Mouse (Mus musculus) layer of hippocampus, adult 18-20 months (tissue): ENCODE measurements around the gene Ninj1. TPM values are rescaled to one million over a fixed set of nuclear protein-coding genes. Genes with fewer than 3 reads are reported as not detected.
A peak's percentile ranks its signal among the peaks of the same experiment; 100 is the strongest.

ENCODE experiments used
- DNase-seq, 2 experiments: peaks; one replicate each; pipeline ENCODE4 v3.0.0; 2022; ENCODE audit warnings: low spot score in 2 of 2
- long read RNA-seq: library from polyadenylated mRNA; stranded (forward); transcript quantifications from one replicate; pipeline ENCODE4 v2.0.0, GENCODE M21; 2021
- total RNA-seq, 2 experiments: library from RNA; stranded (reverse); gene quantifications; 2 replicates each; pipeline ENCODE4 v1.2.3; 2021

Ninj1 gene
- 10 to 100 TPM; 19.5 to 19.9 TPM for total RNA-seq
- long read RNA-seq, transcript Ninj1-201 (4 exons, 1,187 nt) = major isoform, 22 of 23 reads
- long read RNA-seq, partial matches to known transcripts = 0 of 23 reads
- long read RNA-seq, other reads (novel, unspliced or antisense) = 0 of 23 reads

- peak; percentile 67 to 72 for DNase-seq
Observed at GRCm38 (mm10) chr13:49187288-49188218, at the start of gene Ninj1. TSS of gene Ninj1 (plus strand) at chr13:49187485.

GRCm38 (mm10) chr13:49140567-49140966 lies 46.7 kb upstream of the Ninj1 start:
- DNase-seq = no peak

GRCm38 (mm10) chr13:49142396-49142795 lies 44.9 kb upstream of the Ninj1 start:
- DNase-seq = no peak

DNA sequence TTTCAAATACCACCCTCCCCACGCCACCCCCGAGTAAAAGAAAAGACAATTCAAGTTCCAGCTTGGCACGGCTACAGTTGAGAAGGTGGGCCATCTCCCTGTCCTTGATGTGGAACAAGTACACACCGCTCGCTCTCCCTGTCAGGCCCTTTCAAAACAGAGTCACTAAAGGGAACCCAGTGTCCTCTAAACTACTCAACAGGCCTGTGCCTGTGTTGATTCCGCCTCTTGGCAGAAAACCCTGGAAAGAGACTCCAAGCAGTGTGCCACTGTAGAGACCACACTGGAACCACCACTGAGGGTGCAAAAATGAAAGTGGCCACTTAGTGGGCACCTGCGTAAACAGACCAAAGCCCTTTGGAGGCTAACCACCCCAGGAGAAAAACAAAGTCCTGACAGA lies 44.0 kb upstream of the Ninj1 start:
- peak in 1 of 2 experiments; percentile 43 for DNase-seq

- DNase-seq = no peak
Observed at GRCm38 (mm10) chr13:49144451-49144850, 42.8 kb upstream of the Ninj1 start.

- DNase-seq = peak in 1 of 2 experiments; percentile 28
Observed at GRCm38 (mm10) chr13:49145396-49145795, 41.9 kb upstream of the Ninj1 start.

- DNase-seq = no peak
Observed at GRCm38 (mm10) chr13:49146040-49146697, 41.1 kb upstream of the Ninj1 start.

- DNase-seq = peak in 1 of 2 experiments; percentile 30
Observed at GRCm38 (mm10) chr13:49146698-49147006, 40.6 kb upstream of the Ninj1 start.

DNA sequence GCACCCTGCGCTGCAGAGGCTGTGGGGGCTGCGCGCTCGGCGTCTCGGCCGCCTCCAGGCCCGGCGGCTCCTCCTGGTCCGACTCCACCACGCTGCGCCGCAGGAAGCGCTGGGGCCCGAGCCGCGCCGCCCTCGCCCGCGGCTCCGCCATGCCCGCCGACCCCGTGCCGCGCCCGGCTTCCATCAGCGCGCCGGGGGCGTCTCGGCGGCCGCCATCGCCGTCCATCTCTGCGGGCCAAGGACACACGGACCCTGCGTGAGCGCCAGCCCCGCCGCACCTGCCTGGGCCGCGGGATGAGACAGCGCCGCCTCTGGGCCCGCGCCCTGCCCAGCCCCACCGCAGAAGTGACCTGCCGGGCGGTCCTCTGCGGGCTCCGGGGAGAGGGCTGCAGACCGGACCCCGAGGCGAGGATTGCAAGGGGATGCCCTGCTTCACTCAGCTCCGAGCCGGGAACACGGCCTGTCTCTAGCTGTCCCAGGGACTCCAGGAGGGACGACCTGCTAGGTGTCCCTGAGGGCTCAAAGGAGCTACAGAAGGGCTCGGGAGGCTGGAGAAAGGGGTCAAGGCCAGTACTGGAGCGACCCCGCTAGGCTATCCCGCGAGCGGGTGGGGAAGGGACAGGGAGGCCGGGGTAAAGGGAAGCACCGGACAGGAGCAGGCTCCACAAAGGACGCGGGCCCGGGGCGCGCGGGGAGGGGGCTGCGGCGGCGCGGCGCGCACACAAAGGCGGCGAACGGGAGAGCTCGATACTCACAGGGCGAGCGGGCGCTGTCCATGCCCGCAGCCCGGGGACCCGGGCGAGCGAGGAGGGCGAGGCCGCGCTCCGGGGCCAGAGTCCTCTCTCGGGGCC lies 40.1 kb upstream of the Ninj1 start:
- peak; percentile 53 to 73 for DNase-seq

DNA sequence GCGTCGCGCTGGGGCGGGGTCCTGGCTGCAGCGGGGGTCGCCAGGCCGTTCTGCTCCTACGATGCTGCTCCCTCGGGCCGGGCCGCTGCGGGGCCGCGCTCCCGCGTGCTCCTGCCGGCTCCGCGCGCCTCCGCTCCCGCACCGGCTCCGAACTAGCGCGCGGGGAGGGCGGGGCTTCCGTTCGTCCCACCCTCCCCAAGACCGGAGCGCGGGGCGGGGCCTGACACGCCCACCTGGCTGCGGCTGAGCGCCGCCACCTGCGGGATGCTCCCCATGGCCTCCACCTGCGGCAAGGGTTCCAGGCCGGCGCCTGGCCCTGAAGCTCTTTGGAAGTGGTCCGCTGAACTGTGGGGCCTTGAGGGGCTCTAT lies 39.4 kb upstream of the Ninj1 start, which contains the start of gene Wnk2:
TSS of gene Wnk2 (minus strand) at position 157 of the 369 bp plus-strand sequence.
- peak; percentile 78 to 87 for DNase-seq

- no peak for DNase-seq
Observed at GRCm38 (mm10) chr13:49148687-49149086, 38.6 kb upstream of the Ninj1 start.

DNA sequence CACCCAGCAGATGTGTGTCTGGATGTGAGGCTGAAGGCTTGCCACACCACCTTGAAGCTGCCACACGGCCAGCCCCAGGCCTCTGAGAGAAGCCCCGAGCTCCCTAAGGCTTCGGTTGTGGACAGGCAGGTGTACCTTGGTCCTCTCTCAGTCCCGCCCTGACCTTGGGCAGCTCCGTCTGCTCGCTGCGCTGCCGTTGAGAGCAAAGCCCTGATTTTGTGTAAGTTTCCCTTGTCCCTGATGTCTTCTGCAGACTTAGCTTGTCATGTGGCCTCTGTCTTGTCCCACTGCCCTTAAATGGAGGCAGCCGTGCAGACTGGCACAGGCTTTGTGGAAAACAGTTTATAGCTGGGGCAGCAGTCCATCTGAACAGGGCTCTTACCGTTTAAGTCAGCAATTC lies 33.3 kb upstream of the Ninj1 start:
- no peak for DNase-seq

GRCm38 (mm10) chr13:49154621-49155020 lies 32.7 kb upstream of the Ninj1 start:
- no peak for DNase-seq

GRCm38 (mm10) chr13:49156645-49157044 lies 30.6 kb upstream of the Ninj1 start:
- no peak for DNase-seq

DNA sequence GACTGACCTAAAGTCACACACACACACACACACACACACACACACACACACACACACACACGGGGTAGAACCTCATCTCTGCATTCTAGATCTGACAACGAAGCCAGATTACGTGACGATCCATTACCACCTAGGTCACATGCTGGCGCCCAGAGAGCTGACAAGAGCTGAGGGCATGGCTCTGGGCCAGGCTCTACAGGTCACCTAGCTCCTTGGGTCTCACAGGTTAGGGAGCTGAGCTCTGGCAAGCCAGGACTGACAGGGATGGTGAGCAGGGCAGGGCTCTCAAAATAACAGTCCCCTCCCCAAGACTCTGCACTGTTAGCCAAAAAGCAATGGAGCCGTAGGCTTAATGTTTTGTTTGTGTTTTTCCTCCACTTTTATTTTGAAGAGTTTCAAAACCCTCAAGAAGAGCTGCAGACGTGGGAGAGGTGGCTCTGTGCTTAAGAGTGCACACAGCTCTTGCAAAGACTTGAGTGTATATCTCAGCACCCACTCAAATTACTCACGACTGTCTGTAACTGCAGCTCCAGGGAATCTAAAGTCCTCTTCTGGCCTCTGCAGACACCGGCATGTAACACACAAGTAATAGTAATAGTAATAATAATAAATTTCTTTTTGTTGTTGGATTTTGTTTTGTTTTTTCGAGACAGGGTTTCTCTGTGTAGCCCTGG lies 29.1 kb upstream of the Ninj1 start:
- DNase-seq = no peak

GRCm38 (mm10) chr13:49161236-49161635 lies 26.0 kb upstream of the Ninj1 start:
- no peak for DNase-seq

DNA sequence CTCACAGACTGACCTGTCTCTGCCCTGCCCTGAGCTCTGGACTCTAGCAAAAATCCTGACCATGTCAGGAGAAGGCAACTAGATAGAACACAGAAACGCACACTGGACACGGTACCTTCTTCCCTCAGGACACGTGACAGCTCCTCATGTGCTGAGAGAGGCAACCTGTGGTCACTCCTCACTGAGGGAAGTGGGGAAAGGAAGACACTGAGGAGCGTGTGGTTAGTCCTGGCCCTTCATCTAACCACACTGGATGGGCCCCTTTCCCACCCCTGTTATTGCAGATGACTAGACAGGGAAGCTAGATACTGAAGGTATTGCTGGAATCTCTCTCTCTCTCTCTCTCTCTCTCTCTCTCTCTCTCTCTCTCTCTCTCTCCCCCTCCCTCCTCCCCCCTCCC lies 24.6 kb upstream of the Ninj1 start:
- DNase-seq = no peak

DNA sequence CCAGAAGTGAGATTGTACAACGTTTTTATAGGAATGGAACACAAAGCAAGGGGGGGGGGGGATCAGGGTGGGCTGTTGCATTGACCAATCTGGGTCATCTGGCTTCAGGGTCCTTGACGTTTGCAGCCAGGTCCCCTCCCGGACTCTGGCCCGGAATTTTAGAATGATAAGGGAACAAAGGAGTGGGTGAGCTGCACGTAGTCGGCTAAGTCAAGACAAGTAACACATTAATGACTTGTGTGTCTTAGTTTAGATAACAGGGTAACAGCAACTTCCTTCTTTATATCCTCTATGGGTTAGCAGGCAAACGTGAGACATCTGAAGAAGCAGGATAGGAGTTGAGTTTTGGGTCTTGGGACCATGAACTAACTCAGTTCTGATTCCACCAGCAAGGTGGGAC lies 23.6 kb upstream of the Ninj1 start:
- no peak for DNase-seq

- DNase-seq = no peak
Observed at GRCm38 (mm10) chr13:49167081-49167480, 20.2 kb upstream of the Ninj1 start.

DNA sequence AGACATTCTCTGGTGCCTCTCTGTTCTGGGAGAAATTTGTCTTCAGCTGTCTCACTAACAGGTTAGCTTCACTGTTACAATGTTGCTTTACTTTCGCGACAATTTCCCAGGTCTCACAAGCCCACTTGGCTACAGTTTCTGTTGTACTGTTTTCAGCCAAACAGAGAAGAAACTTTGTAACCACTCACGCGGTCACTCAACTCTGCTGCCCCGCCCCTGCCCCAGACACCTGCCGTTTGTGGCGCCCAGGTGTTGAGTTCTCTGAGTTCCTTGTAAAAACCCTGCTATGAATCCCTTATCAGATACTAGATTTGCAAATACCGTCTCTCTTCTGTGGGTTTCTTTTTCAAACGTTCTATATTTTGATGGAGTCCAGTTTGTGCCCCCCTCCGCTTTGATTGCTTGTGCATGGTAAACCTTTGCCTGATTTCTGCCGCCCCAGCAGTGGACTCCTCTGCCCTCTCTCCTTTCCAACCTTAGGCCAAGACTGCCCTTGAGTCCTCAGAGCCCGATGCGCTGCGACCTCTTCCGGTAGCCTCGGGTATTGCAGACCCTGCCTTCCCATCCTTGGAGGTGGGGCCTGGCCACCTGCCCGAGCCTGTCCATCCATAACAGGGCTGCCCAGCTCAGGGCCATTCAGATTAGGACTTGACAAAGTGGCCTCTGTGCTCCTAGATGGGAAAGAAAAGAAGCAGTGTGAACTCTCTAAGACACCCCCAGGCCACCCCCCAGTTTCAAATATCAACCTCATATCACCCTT lies 17.7 kb upstream of the Ninj1 start:
- peak; percentile 70 to 91 for DNase-seq
